Mouse (Mus musculus): ENCODE measurements around the gene Zfp619.

DNA sequence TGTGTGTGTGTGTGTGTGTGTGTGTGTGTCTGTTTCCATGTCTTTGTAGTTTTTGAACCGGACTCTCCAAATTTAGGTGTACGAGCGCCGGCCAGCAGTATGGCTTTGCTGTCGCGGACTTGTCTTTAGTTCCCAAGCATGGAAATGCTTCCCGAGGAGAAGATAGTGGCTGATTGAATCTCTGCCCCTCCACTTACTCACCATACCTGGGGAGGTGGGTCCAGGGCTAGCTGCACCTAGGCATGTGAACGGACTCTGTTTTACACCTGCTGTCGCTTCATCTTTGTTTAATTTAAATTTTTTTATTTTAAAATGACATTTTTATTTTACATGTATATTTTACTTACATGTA is 29.7 kb upstream of the Zfp619 start:
- TF ChIP-seq CTCF (IDR thresholded peaks at IDR 0.05 in 2 of 3, conservative IDR thresholded peaks at IDR 0.05 in 1 of 3; ENCODE audit: control insufficient read depth in 1 of 3, insufficient read depth in 1 of 3, low read depth in 2 of 3, low read length in 3 of 3, poor library complexity in 1 of 3, severe bottlenecking in 1 of 3) (no peak), MAFK (IDR thresholded peaks at IDR 0.05; ENCODE audit: borderline replicate concordance, low read depth, low read length) (no peak), EP300 (IDR thresholded peaks at IDR 0.05; ENCODE audit: low read depth in 1 of 2, low read length in 2 of 2) (no peak), GATA1 (IDR thresholded peaks at IDR 0.05; ENCODE audit: low read depth, low read length) (no peak), POLR2A (IDR thresholded peaks at IDR 0.05; ENCODE audit: control insufficient read depth in 1 of 2, insufficient read depth in 1 of 2, low read depth in 1 of 2, low read length in 2 of 2, poor library complexity in 1 of 2) (no peak), RCOR1 (IDR thresholded peaks at IDR 0.05; ENCODE audit: low read depth, low read length) (no peak), CHD2 (IDR thresholded peaks at IDR 0.05; ENCODE audit: low read length) (no peak), MAX (IDR thresholded peaks at IDR 0.05; ENCODE audit: low read length) (no peak), USF1 (IDR thresholded peaks at IDR 0.05; ENCODE audit: low read depth, low read length) (no peak)
